Mouse (Mus musculus): Measurements from ENCODE around the gene Timm10.

GRCm38 (mm10) chr2:84841905-84842304 is 15.1 kb downstream of the Timm10 start:
- no peak for TF ChIP-seq POLR2A (IDR thresholded peaks at IDR 0.05; ENCODE audit: low read depth, low read length)
- no peak for TF ChIP-seq CTCF (conservative IDR thresholded peaks at IDR 0.05; ENCODE audit: insufficient read depth, insufficient read length, low read depth, low read length)

Data from kidney, adult 2 months (tissue).